Mouse (Mus musculus): ENCODE measurements around the gene Olfr530.

The Olfr530 gene

GRCm38 (mm10) chr7:140376231-140376630 is at the start of gene Olfr530:
Olfr530 (minus strand) TSS chr7:140376331.
- no peak for DNase-seq (ENCODE audit: low spot score)

GRCm38 (mm10) chr7:140421539-140421938 is 45.4 kb upstream of the Olfr530 start, which contains the start of gene Olfr532:
Olfr532 (minus strand) TSS chr7:140421639.
- no peak for DNase-seq (ENCODE audit: low spot score)

- DNase-seq (ENCODE audit: low spot score) = no peak
These were observed 26.7 kb upstream of the Olfr530 start, which contains the start of gene Olfr531 for GRCm38 (mm10) chr7:140402818-140403217. Olfr531 (minus strand) TSS chr7:140402918.

GRCm38 (mm10) chr7:140376911-140377310 is 780 bp upstream of the Olfr530 start:
- no peak for DNase-seq (ENCODE audit: low spot score)

GRCm38 (mm10) chr7:140374300-140374699 is 1.8 kb downstream of the Olfr530 start:
- DNase-seq (ENCODE audit: low spot score) = no peak

- DNase-seq (ENCODE audit: low spot score) = no peak
These were observed 14.6 kb downstream of the Olfr530 start, which contains the start of gene Olfr60 for GRCm38 (mm10) chr7:140361571-140361970. Olfr60 (minus strand) TSS chr7:140361671.

- DNase-seq (ENCODE audit: low spot score) = no peak
These were observed 42.4 kb downstream of the Olfr530 start, which contains the start of gene Olfr527 for GRCm38 (mm10) chr7:140333717-140334116. Olfr527 (plus strand) TSS chr7:140334017.

- no peak for DNase-seq (ENCODE audit: low spot score)
These were observed 46.3 kb downstream of the Olfr530 start for GRCm38 (mm10) chr7:140329766-140330304.
